Mouse (Mus musculus): ENCODE data around the gene Rexo5. TPM values are rescaled to one million over a fixed set of nuclear protein-coding genes. Genes with fewer than 3 reads are reported as not detected.
A peak's percentile ranks its signal among the peaks of the same experiment; 100 is the strongest.

Rexo5 gene
- polyA plus RNA-seq, 1 experiment from 2014 or later = 30.6 TPM

DNA sequence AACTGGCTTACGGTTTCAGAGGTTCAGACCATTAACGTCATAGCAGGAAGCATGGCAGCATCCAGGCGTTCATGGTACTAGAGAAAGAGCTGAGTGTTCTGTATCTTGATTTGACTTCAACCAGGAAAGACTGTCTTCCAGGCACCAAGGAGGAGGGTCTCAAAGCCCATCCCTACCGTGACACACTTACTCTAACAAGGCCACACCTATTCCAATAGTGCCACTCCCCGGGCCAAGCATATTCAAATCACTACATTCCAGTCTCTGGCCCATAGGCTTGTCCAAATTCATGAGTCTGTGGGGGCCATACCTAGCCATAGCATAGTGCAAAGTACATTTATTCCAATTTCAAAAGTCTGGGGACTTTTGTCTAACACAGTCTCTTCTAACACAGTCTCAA is 13.6 kb downstream of the Rexo5 start:
- no peaks in the 10 kb centered on the region for H3K27me3 ChIP-seq (ENCODE audit: control insufficient read depth, insufficient read depth, low read length)
- WGBS = 91% methylated on average over 5 of the region's 5 CpGs
- ATAC-seq (ENCODE audit: low FRiP score, low TSS enrichment) = no peak
- H3K36me3 ChIP-seq (ENCODE audit: control insufficient read depth, insufficient read depth, low read length) = peaks cover 26% of the 10 kb centered on the region; the same call in 1 of the 2 replicates
- no peak overlapping the region for H3K4me2 ChIP-seq (replicated peaks; ENCODE audit: low read depth, low read length)
- no peak overlapping the region for H3K9ac ChIP-seq (ENCODE audit: low read depth, low read length)
- H3K27ac ChIP-seq (ENCODE audit: low read depth, low read length) = no peak overlapping the region
- H3K4me1 ChIP-seq (ENCODE audit: control insufficient read depth, insufficient read depth, low read length) = no peaks in the 10 kb centered on the region
- H3K4me3 ChIP-seq (ENCODE audit: low read length) = no peak overlapping the region
- H3K9me3 ChIP-seq (ENCODE audit: control insufficient read depth, low read length) = no peaks in the 10 kb centered on the region

DNA sequence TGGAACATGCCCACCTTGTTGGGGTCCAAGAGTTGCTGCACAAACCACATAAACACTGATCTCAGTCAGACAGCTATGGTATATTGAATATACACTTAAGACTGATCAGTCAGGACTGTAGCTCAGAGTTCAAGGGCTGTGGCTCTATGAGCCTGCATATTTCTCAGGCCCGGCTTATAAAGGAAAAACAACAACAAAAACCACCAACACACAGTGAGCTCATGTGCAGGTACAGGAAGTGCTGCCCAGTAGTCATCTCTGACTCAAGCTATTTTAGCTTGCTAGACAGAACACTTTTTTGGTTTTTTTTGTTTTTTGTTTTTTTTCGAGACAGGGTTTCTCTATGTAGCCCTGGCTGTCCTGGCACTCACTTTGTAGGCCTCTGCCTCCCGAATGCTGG is 14.9 kb downstream of the Rexo5 start:
- Histone ChIP-seq H3K27me3 (ENCODE audit: control insufficient read depth, insufficient read depth, low read length) (no peaks in the 10 kb centered on the region), H3K9me3 (ENCODE audit: control insufficient read depth, low read length) (no peaks in the 10 kb centered on the region), H3K4me2 (replicated peaks; ENCODE audit: low read depth, low read length) (no peak overlapping the region), H3K36me3 (ENCODE audit: control insufficient read depth, insufficient read depth, low read length) (peaks cover 31% of the 10 kb centered on the region; the same call in 1 of the 2 replicates), H3K27ac (ENCODE audit: low read depth, low read length) (no peak overlapping the region), H3K4me1 (ENCODE audit: control insufficient read depth, insufficient read depth, low read length) (no peaks in the 10 kb centered on the region), H3K4me3 (ENCODE audit: low read length) (no peak overlapping the region), H3K9ac (ENCODE audit: low read depth, low read length) (no peak overlapping the region)
- no peak for ATAC-seq (ENCODE audit: low FRiP score, low TSS enrichment)
- WGBS = 92% methylated on average over 3 of the region's 3 CpGs

DNA sequence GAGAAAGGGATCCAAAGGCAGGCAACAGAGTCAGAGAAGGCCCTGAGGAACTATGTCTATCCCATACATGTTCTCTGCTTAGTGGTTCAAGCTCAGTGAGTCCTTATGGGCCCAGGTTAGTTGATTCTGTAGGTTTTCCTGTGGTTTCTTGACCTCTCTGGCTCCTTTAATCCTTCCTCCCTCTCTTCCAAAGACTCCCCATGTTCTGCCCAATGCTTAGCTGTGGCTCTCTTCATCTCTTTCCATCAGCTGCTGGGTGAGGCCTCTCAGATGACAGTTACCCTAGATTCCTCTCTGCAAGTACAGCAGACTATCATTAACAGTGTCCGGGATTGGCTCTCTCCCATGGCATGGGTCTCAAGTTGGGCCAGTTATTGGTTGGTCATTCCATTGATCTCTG is 41.6 kb downstream of the Rexo5 start:
- Histone ChIP-seq H3K27me3 (ENCODE audit: control insufficient read depth, insufficient read depth, low read length) (no peaks in the 10 kb centered on the region), H3K9me3 (ENCODE audit: control insufficient read depth, low read length) (no peaks in the 10 kb centered on the region), H3K4me1 (ENCODE audit: control insufficient read depth, insufficient read depth, low read length) (no peaks in the 10 kb centered on the region), H3K27ac (ENCODE audit: low read depth, low read length) (no peak overlapping the region), H3K4me3 (ENCODE audit: low read length) (no peak overlapping the region), H3K4me2 (replicated peaks; ENCODE audit: low read depth, low read length) (no peak overlapping the region), H3K9ac (ENCODE audit: low read depth, low read length) (no peak overlapping the region), H3K36me3 (ENCODE audit: control insufficient read depth, insufficient read depth, low read length) (peaks cover 7% of the 10 kb centered on the region; the same call in 1 of the 2 replicates)
- no peak for ATAC-seq (ENCODE audit: low FRiP score, low TSS enrichment)
- WGBS = 95% methylated on average over 1 of the region's 1 CpGs

DNA sequence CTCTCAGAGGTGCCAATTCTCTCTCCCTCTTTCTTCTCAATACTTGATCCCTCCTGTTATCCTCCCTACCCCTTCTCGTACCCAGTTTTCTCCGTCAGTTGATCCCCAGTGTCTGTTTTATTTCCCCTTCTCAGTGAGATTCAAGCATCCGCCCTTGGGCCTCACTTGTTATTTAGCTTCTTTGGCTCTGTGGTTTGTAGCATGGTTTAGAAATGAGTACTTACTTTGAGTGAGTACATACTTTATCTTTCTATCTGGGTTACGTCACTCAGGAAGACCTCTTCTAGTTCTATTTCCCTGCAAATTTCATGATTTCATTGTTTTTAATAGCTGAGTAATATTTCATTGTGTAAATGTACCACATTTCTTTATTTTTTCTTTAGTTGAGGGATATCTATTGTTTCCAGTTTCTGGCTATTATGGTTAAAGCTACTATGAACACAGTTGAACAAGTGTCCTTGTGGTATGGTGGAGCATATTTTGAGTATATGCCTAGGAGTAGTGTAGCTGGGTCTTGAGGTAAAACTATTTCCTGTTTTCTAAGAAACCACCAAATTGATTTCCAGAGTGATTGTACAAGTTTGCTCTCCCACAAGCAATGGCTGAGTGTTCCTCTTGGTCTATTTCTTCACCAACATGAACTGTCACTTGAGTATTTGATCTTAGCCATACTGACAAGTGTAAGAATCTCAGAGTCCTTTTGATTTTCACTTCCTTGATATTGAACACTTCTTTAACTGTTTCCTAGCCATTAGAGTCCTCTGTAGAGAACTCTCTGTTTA is 42.4 kb downstream of the Rexo5 start:
- no peak overlapping the region for H3K4me2 ChIP-seq (replicated peaks; ENCODE audit: low read depth, low read length)
- 96% methylated on average over 4 of the region's 4 CpGs for WGBS
- H3K9ac ChIP-seq (ENCODE audit: low read depth, low read length) = no peak overlapping the region

DNA sequence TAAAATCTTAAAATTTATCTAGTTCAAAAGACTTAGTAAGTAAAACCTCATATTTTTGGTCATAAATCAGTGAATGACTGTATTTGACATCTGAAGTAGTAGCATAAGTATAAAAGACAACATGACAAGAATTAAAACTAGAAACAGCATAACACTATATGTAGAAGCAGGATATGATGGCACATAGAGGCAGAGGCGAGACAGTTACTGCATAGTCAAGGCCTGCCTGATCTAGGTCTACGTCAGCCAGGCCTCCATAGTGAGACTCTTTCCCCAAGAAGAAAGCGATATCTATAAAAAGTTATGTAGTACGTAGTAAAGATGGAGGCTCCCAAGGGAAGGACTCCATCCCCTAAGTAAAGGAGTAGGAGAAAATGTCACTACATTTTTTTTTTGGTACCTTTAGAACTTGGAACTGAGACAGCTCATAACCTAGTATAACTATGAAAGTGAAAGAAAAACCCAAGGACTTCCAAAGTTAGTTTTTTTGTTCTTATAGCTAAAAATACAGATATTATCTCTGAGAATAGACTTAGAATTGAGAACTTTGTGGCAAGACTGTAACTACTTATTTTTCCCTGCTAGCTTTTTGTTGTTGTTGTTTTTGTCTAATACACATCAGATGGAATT is 48.1 kb downstream of the Rexo5 start:
- Histone ChIP-seq H3K27ac (ENCODE audit: low read depth, low read length) (no peak overlapping the region), H3K9ac (ENCODE audit: low read depth, low read length) (no peak overlapping the region), H3K9me3 (ENCODE audit: control insufficient read depth, low read length) (no peaks in the 10 kb centered on the region), H3K4me3 (ENCODE audit: low read length) (no peak overlapping the region), H3K27me3 (ENCODE audit: control insufficient read depth, insufficient read depth, low read length) (no peaks in the 10 kb centered on the region), H3K4me1 (ENCODE audit: control insufficient read depth, insufficient read depth, low read length) (no peaks in the 10 kb centered on the region), H3K4me2 (replicated peaks; ENCODE audit: low read depth, low read length) (no peak overlapping the region), H3K36me3 (ENCODE audit: control insufficient read depth, insufficient read depth, low read length) (peaks cover 22% of the 10 kb centered on the region)
- ATAC-seq (ENCODE audit: low FRiP score, low TSS enrichment) = no peak
- WGBS = 92% methylated on average over 4 of the region's 4 CpGs

More for the DNA sequence above, 42.4 kb downstream of the Rexo5 start:
- Histone ChIP-seq H3K27ac (ENCODE audit: low read depth, low read length) (no peak overlapping the region), H3K4me3 (ENCODE audit: low read length) (no peak overlapping the region), H3K9me3 (ENCODE audit: control insufficient read depth, low read length) (no peaks in the 10 kb centered on the region), H3K36me3 (ENCODE audit: control insufficient read depth, insufficient read depth, low read length) (peaks cover 7% of the 10 kb centered on the region; the same call in 1 of the 2 replicates), H3K27me3 (ENCODE audit: control insufficient read depth, insufficient read depth, low read length) (no peaks in the 10 kb centered on the region), H3K4me1 (ENCODE audit: control insufficient read depth, insufficient read depth, low read length) (no peaks in the 10 kb centered on the region)
- no peak for ATAC-seq (ENCODE audit: low FRiP score, low TSS enrichment)

DNA sequence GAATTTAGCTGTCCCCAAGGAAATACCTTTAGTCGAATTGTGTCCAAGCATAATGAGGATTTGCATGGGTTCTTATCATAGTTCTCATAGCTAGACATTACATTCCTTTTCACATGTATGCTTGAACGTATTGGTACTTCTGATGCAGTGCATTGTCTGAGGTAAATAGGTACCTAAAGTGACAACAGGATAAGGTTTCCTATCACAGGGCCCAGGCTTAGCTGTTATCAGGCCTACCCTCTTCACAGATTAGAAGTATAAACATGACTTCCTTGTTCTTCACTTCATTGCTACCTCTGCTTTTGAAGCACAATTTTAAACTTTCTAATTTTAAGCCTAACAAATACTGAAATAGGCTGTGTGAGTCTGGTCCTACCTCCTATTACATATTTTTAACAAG is 51.7 kb downstream of the Rexo5 start:
- no peaks in the 10 kb centered on the region for H3K9me3 ChIP-seq (ENCODE audit: control insufficient read depth, low read length)
- no peak overlapping the region for H3K9ac ChIP-seq (ENCODE audit: low read depth, low read length)
- no peak overlapping the region for H3K4me3 ChIP-seq (ENCODE audit: low read length)
- peaks cover 23% of the 10 kb centered on the region for H3K36me3 ChIP-seq (ENCODE audit: control insufficient read depth, insufficient read depth, low read length)
- no peaks in the 10 kb centered on the region for H3K27me3 ChIP-seq (ENCODE audit: control insufficient read depth, insufficient read depth, low read length)
- 97% methylated on average over 2 of the region's 2 CpGs for WGBS
- H3K4me1 ChIP-seq (ENCODE audit: control insufficient read depth, insufficient read depth, low read length) = no peaks in the 10 kb centered on the region
- no peak overlapping the region for H3K4me2 ChIP-seq (replicated peaks; ENCODE audit: low read depth, low read length)
- ATAC-seq (ENCODE audit: low FRiP score, low TSS enrichment) = no peak
- no peak overlapping the region for H3K27ac ChIP-seq (ENCODE audit: low read depth, low read length)

DNA sequence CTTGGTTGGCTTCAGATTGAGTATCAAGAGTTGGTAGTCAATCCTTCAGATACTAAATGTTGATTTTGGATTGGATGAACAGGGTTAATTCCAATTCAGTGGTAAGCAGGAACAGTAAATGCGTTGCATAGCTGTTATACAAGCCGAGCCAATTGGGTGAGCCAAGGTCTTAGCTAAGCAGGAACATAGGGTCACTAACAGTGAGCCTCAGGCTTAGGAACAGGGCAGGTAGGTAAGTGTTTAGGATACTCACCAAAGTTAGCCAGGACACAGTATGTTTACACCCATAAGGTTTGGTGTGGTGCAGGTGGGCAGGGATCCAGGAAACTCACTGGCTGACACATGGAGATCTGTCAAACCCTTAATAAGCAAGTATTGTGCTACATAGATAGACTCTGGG is 53.6 kb downstream of the Rexo5 start:
- Histone ChIP-seq H3K4me1 (ENCODE audit: control insufficient read depth, insufficient read depth, low read length) (no peaks in the 10 kb centered on the region), H3K9me3 (ENCODE audit: control insufficient read depth, low read length) (no peaks in the 10 kb centered on the region), H3K27ac (ENCODE audit: low read depth, low read length) (no peak overlapping the region), H3K4me3 (ENCODE audit: low read length) (no peak overlapping the region), H3K9ac (ENCODE audit: low read depth, low read length) (no peak overlapping the region), H3K4me2 (replicated peaks; ENCODE audit: low read depth, low read length) (no peak overlapping the region), H3K27me3 (ENCODE audit: control insufficient read depth, insufficient read depth, low read length) (no peaks in the 10 kb centered on the region), H3K36me3 (ENCODE audit: control insufficient read depth, insufficient read depth, low read length) (peaks cover 29% of the 10 kb centered on the region)
- WGBS = 94% methylated on average over 2 of the region's 2 CpGs
- no peak for ATAC-seq (ENCODE audit: low FRiP score, low TSS enrichment)

DNA sequence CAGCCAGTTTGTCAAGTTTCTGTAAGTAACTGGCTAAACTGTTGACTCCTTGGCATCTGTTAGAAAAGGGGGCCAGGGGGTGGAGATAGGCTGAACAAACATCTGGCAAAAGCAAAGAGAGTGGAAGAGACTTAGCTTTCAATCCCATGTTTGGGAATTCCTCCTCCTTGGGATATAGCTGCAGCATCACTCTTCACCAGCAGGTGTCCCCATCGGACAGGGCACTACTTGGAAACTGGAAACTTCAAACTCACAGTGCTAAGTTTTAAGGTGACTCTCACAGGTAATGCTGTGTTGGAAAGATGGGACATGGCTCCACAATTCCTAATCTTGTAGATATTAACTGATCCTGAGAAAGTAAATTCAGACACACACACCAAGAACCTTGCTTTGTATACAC is 55.3 kb downstream of the Rexo5 start:
- no peaks in the 10 kb centered on the region for H3K27me3 ChIP-seq (ENCODE audit: control insufficient read depth, insufficient read depth, low read length)
- H3K4me3 ChIP-seq (ENCODE audit: low read length) = no peak overlapping the region
- H3K4me1 ChIP-seq (ENCODE audit: control insufficient read depth, insufficient read depth, low read length) = no peaks in the 10 kb centered on the region
- no peak overlapping the region for H3K4me2 ChIP-seq (replicated peaks; ENCODE audit: low read depth, low read length)
- no peak overlapping the region for H3K27ac ChIP-seq (ENCODE audit: low read depth, low read length)
- no peaks in the 10 kb centered on the region for H3K9me3 ChIP-seq (ENCODE audit: control insufficient read depth, low read length)
- 0 out of 2 replicates have a peak, but pooled peaks have one; percentile 32 for ATAC-seq (ENCODE audit: low FRiP score, low TSS enrichment)
- WGBS = 0% methylated on average over 1 of the region's 1 CpGs
- H3K36me3 ChIP-seq (ENCODE audit: control insufficient read depth, insufficient read depth, low read length) = peaks cover 26% of the 10 kb centered on the region
- no peak overlapping the region for H3K9ac ChIP-seq (ENCODE audit: low read depth, low read length)

DNA sequence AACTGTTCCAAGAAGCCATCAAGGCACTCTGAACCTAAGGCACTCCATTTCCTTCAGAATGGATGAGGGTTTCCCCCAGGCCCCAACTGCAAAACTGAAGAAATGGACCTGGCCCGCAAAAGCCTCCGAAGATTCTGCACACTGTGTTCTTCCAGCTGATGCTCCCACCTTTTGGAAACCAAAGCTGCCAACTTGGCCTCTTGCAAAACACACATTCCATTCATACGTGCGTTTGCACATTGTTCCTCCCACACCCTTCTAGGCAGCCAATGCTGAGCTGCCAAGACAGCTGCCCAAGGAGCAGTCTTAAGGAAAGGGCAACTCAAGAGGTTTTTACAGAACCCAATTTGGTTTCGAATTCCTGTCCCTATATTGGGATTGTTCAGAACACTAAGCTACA is 56.9 kb downstream of the Rexo5 start:
- Histone ChIP-seq H3K27ac (ENCODE audit: low read depth, low read length) (no peak overlapping the region), H3K9me3 (ENCODE audit: control insufficient read depth, low read length) (no peaks in the 10 kb centered on the region), H3K9ac (ENCODE audit: low read depth, low read length) (no peak overlapping the region), H3K36me3 (ENCODE audit: control insufficient read depth, insufficient read depth, low read length) (peaks cover 11% of the 10 kb centered on the region; the same call in 1 of the 2 replicates), H3K27me3 (ENCODE audit: control insufficient read depth, insufficient read depth, low read length) (no peaks in the 10 kb centered on the region), H3K4me3 (ENCODE audit: low read length) (no peak overlapping the region), H3K4me1 (ENCODE audit: control insufficient read depth, insufficient read depth, low read length) (no peaks in the 10 kb centered on the region), H3K4me2 (replicated peaks; ENCODE audit: low read depth, low read length) (no peak overlapping the region)
- WGBS = 79% methylated on average over 5 of the region's 5 CpGs
- no peak for ATAC-seq (ENCODE audit: low FRiP score, low TSS enrichment)

Data from kidney, embryonic 14.5 days (tissue).